Mouse (Mus musculus) hindbrain, embryonic 11.5 days (tissue): ENCODE measurements around the gene Dok1. TPM values are rescaled to one million over a fixed set of nuclear protein-coding genes. Genes with fewer than 3 reads are reported as not detected.

Source experiments
- ATAC-seq: fragments of 200-750 bp; cut with Nextera tagmentation; 2 replicates; pipeline ENCODE4 v1.8.0; 2017; ENCODE audit warnings: mild to moderate bottlenecking, moderate TSS enrichment, moderate library complexity; ENCODE audit not compliant: low FRiP score
- DNase-seq: peaks from one replicate; pipeline ENCODE4 v3.0.0-alpha.2; 2015; ENCODE audit warnings: low spot score
- H3K27ac ChIP-seq: fragments of 300-500 bp; sonication (generic); 2 replicates; pipeline ENCODE4 v1.5.1; 2014; ENCODE audit warnings: mild to moderate bottlenecking, low read depth, low read length
- H3K27me3 ChIP-seq: fragments of 300-500 bp; sonication (generic); 2 replicates; pipeline ENCODE4 v1.6.1; 2014; ENCODE audit warnings: mild to moderate bottlenecking, low read length, moderate library complexity, mixed read lengths; ENCODE audit not compliant: control insufficient read depth, insufficient read depth
- H3K36me3 ChIP-seq: fragments of 300-500 bp; sonication (generic); 2 replicates; pipeline ENCODE4 v1.6.1; 2014; ENCODE audit warnings: mild to moderate bottlenecking, low read length, moderate library complexity, mixed read lengths; ENCODE audit not compliant: control insufficient read depth, insufficient read depth
- H3K4me1 ChIP-seq: fragments of 300-500 bp; sonication (generic); replicated peaks from 2 replicates; pipeline ENCODE4 v1.6.1; 2014; ENCODE audit warnings: low read length, mixed read lengths; ENCODE audit not compliant: control insufficient read depth, insufficient read depth
- H3K4me2 ChIP-seq: fragments of 300-500 bp; sonication (generic); replicated peaks from 2 replicates; pipeline ENCODE4 v1.6.1; 2014; ENCODE audit warnings: mild to moderate bottlenecking, low read depth, low read length
- H3K4me3 ChIP-seq: fragments of 300-500 bp; sonication (generic); 2 replicates; pipeline ENCODE4 v1.5.1; 2014; ENCODE audit warnings: low read depth, low read length
- H3K9ac ChIP-seq: fragments of 300-500 bp; sonication (generic); 2 replicates; pipeline ENCODE4 v1.6.1; 2014; ENCODE audit warnings: low read depth, low read length
- H3K9me3 ChIP-seq: fragments of 300-500 bp; sonication (generic); 2 replicates; pipeline ENCODE4 v1.6.1; 2016; ENCODE audit warnings: low read length; ENCODE audit not compliant: control insufficient read depth
- WGBS: fragments of 180-500 bp; shearing (Covaris S2); extraction: QIAGEN DNeasy Blood & Tissue Kit; methylation state at CpG from one replicate; pipeline ENCODE4 v1.1.7; 2014; 5-methylcytosine and 5-hydroxymethylcytosine counted together
- polyA plus RNA-seq: library from polyadenylated mRNA; unstranded; fragments of >200 nt; fragmentation: Nextera tagmentation; extraction: Ambion mirVana; gene quantifications from 2 replicates; pipeline ENCODE4 v1.2.1, GENCODE M21; 2014

Dok1 gene
- polyA plus RNA-seq, 1 experiment from 2014 or later: 6.6 TPM

DNA sequence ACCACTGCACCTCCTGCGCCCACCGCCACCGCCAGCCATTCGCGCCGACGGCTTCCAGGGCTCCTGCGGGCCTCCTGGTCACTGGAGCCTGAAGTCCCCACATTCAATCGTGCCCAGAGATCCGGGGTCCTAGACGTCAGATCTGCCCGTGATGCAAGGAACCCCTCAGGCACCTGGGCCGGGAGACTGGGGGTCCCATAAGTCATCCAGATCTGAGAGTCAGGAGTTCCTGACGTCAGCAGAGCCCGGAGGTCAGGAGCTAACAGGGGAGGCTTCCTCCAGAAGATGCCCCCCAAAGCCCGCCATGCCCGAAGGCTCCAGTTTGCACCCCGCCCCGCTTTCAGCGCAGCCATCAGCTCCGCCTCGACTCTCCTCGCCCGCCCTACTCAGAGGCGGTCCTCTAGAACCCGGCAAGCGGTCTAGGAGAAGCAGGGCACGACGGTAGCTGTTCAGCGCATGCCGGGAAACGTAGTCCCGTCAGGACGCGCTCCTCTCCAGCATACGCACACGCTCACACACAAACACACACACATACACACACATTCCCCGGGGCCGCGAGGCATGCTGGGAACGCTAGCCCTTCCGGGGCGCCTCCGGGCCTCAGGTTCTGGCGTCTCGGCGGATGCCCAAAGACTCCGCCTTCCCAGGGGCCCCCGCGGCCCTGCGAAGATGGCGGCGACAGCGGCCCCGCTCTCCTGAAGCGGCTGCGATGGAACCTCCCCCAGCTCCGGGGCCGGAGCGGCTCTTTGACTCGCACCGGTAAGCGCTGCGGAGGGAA is 21.0 kb upstream of the Dok1 start, which contains the start of gene Aup1:
Gene Aup1, plus strand, starts transcription at position 448 of the 778 bp plus-strand sequence.
- Histone ChIP-seq H3K27me3 (no peaks in the 10 kb centered on the region), H3K36me3 (no peaks in the 10 kb centered on the region), H3K4me2 (peak within 1 kb of the TSS; percentile 87), H3K4me1 (peaks cover 14% of the 10 kb centered on the region; the same call in 1 of the 2 replicates), H3K27ac (peak within 1 kb of the TSS; percentile 88), H3K4me3 (peak within 1 kb of the TSS; percentile 100), H3K9me3 (no peaks in the 10 kb centered on the region), H3K9ac (peak within 1 kb of the TSS; percentile 91)
- DNase-seq: peak; percentile 99
- under 1% methylated on average over 63 of the region's 64 CpGs for WGBS
- ATAC-seq: peak; percentile 96

DNA sequence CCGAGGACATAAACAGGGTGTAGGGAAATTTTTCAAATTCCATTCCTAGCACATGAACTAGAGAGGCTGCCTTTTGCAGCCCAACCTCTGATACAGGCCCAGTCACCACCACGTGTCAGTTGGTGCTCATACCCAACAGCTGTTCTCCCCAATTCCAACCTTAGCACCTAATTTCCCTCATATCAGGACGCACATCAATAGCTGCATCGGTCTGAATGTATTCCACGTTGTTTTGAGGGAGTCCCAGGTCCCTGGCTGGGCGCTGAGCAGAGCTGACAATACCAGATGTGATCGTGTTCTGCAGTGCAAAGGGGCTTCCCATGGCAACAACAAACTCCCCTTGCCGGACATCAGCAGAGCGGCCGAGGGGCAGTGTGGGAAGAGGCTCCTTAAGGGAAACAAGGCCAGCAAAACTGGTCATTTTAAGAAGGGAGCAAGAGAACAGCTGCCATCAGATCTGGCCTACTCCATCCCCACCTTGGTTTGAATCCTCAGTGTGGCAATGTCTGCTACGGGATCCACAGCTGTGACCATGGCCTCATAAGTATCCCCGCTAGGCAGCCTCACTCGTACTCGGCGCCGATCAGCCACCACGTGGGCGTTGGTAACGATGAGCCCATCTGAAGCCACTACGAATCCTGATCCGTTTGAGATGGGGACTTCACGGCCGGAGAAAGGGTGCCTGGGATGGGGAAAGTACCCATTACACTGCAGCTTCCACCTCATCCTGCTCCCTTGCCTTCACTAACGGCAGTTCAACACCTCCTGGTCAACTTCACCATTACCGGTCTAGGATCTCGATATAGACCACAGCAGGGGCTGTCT is 20.1 kb upstream of the Dok1 start:
- Histone ChIP-seq H3K9me3 (no peaks in the 10 kb centered on the region), H3K27ac (peak overlapping the region; percentile 88), H3K36me3 (no peaks in the 10 kb centered on the region), H3K9ac (peak overlapping the region; percentile 91), H3K4me3 (peak overlapping the region; percentile 100), H3K4me2 (peak overlapping the region; percentile 87), H3K27me3 (no peaks in the 10 kb centered on the region), H3K4me1 (peaks cover 14% of the 10 kb centered on the region; the same call in 1 of the 2 replicates)
- ATAC-seq (peak; percentile 14; the same call in 1 of the 2 replicates), DNase-seq (peak; percentile 59)
- WGBS: 2% methylated on average over 26 of the region's 26 CpGs

DNA sequence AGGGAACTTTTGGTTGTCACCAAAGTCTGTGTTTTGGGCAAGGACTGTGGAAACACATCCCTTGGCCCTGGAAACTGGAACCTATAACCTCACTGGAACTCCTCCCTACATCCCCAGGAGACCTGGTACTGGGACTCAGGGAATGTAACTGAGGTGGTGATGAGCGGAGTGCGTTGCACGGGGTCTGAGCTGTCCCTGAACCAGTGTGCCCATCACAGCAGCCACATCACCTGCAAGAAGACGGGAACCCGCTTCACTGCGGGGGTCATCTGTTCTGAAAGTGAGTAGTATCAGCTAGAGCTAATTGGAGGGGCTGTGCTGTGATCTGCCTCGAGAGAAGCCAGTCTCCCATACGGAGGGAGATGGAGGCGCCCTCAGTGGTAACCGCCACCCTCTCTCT is 16.1 kb upstream of the Dok1 start:
- Histone ChIP-seq H3K9ac (no peak overlapping the region), H3K4me2 (no peak overlapping the region), H3K36me3 (no peaks in the 10 kb centered on the region), H3K27me3 (no peaks in the 10 kb centered on the region), H3K27ac (no peak overlapping the region), H3K9me3 (no peaks in the 10 kb centered on the region), H3K4me3 (no peak overlapping the region), H3K4me1 (peaks cover 6% of the 10 kb centered on the region; the same call in 1 of the 2 replicates)
- ATAC-seq: no peak
- no peak for DNase-seq
- WGBS: 69% methylated on average over 10 of the region's 10 CpGs

DNA sequence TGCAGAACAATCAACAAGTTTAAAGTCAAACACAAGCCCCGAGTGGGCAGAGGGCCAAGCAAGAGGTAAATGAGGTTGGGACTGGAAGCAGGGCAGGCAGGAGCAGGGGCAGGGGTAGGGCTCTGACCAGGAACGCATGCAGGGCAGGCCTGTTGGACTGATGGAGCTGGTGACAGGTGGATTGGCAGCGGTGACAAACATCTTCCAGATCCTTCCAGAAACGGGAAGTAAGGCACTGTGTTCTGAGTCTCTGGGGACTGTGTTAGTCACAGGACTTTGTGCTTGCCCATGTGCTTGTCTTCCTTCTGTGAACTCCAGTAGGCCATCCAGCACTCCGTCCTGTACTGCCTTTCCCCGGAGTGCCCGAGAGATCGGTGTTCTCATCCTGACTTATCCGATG is 11.5 kb upstream of the Dok1 start:
- Histone ChIP-seq H3K4me3 (no peak overlapping the region), H3K9ac (no peak overlapping the region), H3K36me3 (no peaks in the 10 kb centered on the region), H3K27ac (no peak overlapping the region), H3K9me3 (no peaks in the 10 kb centered on the region), H3K4me1 (no peaks in the 10 kb centered on the region), H3K4me2 (no peak overlapping the region), H3K27me3 (no peaks in the 10 kb centered on the region)
- ATAC-seq (no peak), DNase-seq (no peak)
- WGBS: 63% methylated on average over 9 of the region's 9 CpGs

DNA sequence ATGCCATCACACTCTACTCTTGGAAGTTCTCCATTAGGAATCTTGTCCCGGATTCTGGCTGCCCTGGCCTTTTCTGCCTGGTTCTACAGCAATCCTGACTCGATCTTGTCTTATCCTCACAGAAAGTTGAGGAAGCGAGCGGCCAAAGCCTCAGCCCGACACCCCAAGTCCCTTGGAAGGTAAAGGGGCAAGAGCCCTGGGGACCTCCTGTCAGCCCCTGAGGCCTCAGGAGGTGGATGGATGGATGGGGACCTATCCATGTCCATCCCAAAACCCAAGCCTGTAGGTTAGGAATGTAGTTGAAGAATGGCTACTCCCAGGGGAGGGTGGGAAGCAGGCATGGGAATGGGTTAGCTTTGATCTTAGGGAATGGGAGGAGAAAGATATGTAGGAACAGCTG is 10.7 kb upstream of the Dok1 start:
- Histone ChIP-seq H3K4me1 (no peaks in the 10 kb centered on the region), H3K36me3 (no peaks in the 10 kb centered on the region), H3K27ac (no peak overlapping the region), H3K9me3 (no peaks in the 10 kb centered on the region), H3K27me3 (no peaks in the 10 kb centered on the region), H3K4me2 (no peak overlapping the region), H3K4me3 (no peak overlapping the region), H3K9ac (no peak overlapping the region)
- WGBS: 91% methylated on average over 5 of the region's 5 CpGs
- DNase-seq: no peak
- ATAC-seq: no peak

- no peak overlapping the region for H3K9ac ChIP-seq
- no peaks in the 10 kb centered on the region for H3K9me3 ChIP-seq
- WGBS: 67% methylated on average over 6 of the region's 6 CpGs
- peaks cover 3% of the 10 kb centered on the region; the same call in 1 of the 2 replicates for H3K4me1 ChIP-seq
- no peak overlapping the region for H3K4me3 ChIP-seq
- H3K27me3 ChIP-seq: no peaks in the 10 kb centered on the region
- H3K36me3 ChIP-seq: no peaks in the 10 kb centered on the region
- DNase-seq (no peak), ATAC-seq (no peak)
- no peak overlapping the region for H3K4me2 ChIP-seq
- H3K27ac ChIP-seq: no peak overlapping the region
Measured at GRCm38 (mm10) chr6:83043561-83043960, 10.3 kb upstream of the Dok1 start.

DNA sequence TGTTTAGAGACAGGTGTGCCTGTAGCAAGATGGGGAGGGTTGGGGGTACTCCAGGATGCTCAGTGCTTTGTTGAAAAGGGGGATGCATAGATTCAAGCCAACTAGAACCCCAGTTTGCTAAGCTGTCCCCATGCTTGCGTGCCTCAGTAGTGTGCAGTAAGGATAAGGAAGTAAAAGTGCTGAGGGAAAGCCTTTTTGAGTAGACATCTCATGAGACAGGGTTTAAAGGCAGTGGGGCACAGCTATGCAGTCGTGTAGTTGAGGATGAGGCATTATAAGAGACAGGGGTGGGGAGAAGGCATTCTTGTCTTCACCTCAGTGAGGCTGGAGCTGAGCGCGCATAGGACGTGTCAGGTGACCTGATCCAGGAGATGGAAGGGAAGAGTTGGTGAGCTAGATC is 7.3 kb upstream of the Dok1 start:
- Histone ChIP-seq H3K36me3 (no peaks in the 10 kb centered on the region), H3K9me3 (no peaks in the 10 kb centered on the region), H3K27ac (no peak overlapping the region), H3K4me1 (peaks cover 5% of the 10 kb centered on the region), H3K4me2 (no peak overlapping the region), H3K27me3 (no peaks in the 10 kb centered on the region), H3K4me3 (no peak overlapping the region), H3K9ac (no peak overlapping the region)
- DNase-seq (no peak), ATAC-seq (no peak)
- 78% methylated on average over 5 of the region's 5 CpGs for WGBS

- H3K9me3 ChIP-seq: no peaks in the 10 kb centered on the region
- 9% methylated on average over 24 of the region's 24 CpGs for WGBS
- peak overlapping the region; percentile 40 for H3K9ac ChIP-seq
- peak overlapping the region; percentile 7; the same call in 1 of the 2 replicates for H3K4me3 ChIP-seq
- H3K4me1 ChIP-seq: peaks cover 6% of the 10 kb centered on the region
- ATAC-seq (peak; percentile 62), DNase-seq (peak; percentile 92)
- no peaks in the 10 kb centered on the region for H3K36me3 ChIP-seq
- no peak overlapping the region for H3K27ac ChIP-seq
- 0 out of 2 replicates have a peak, but pooled peaks cover 5% of the 10 kb centered on the region for H3K27me3 ChIP-seq
- H3K4me2 ChIP-seq: peak overlapping the region; percentile 53
Measured at GRCm38 (mm10) chr6:83038496-83039012, 5.3 kb upstream of the Dok1 start.
